Comparison of ENCODE assay signal across 8 mouse cellular contexts in the genomic region with DNA sequence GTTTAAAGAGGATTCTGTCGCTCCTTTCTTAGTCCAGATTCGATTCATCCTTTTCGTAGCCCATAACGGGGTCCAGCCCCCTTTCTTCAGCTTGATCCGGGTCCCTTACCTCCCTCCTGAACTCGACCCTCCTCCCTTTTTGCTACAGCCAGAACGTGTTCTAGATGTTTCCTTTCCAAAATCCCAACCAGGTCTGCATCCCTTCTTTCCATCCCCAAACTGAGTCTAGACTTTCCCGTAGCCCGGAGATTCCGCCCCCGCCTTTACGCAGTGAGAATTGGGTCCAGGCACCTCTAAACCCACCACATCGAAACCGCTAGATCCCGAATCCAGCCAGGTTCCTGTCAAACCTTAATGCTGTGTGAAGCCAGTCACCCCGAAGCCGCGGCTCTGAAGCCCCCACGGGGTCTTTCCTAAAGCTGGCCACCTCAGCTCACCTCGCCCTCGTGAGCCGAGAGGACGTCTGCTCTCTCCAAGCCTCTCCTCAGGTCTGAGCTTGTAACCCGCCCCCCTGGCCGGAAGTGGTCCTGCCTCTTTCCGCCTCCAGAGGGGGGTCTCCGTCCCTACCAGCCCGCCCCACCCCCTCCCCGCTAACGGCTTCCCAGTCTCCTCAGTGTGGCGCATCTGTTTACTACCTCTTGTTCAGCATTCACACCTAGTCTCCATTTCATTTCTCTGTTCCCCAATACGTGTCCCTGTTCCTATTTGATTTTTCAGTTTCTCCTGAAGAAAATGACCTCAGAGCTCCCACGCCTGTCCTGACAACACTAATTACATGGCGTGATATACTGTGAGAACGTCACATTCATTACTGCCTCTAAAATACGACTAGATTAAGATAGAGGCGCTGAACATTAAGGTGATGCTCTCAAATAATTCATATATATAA. TPM values are rescaled to one million over a fixed set of nuclear protein-coding genes. Genes with fewer than 3 reads are reported as not detected.
DNase-seq lines count a peak whose midpoint lies in the region; ATAC-seq and TF ChIP-seq lines count a peak whose summit lies in the region.

Gene Tro, minus strand, starts transcription at position 676 of the 889 bp plus-strand sequence.

- intact Hi-C loops in left cerebral cortex, postnatal 36 days (cut with DNase I) = loop anchor here (5.0 to 10.0 kb wide), 3 partner anchors 70 to 1145 kb away; partner anchors contain the start of genes Apex2, Huwe1 and Pfkfb1

- peak within 1 kb of the TSS; percentile 81 for H3K4me3 ChIP-seq in E14TG2a.4 (replicated peaks; ENCODE audit: low read length)
- H3K4me3 ChIP-seq in embryonic facial prominence, embryonic 10.5 days = peak within 1 kb of the TSS; percentile 64
- H3K4me3 ChIP-seq in hindbrain, embryonic 11.5 days (ENCODE audit: low read depth, low read length) = peak within 1 kb of the TSS; percentile 53
- peak within 1 kb of the TSS; percentile 58 for H3K4me3 ChIP-seq in neural tube, embryonic 13.5 days

- H3K27ac ChIP-seq in embryonic facial prominence, embryonic 10.5 days (replicated peaks) = peak within 1 kb of the TSS; percentile 81
- peak within 1 kb of the TSS; percentile 42; the same call in 1 of the 2 replicates for H3K27ac ChIP-seq in hindbrain, embryonic 11.5 days (ENCODE audit: low read depth, low read length)
- peak within 1 kb of the TSS; percentile 81 for H3K27ac ChIP-seq in neural tube, embryonic 13.5 days (replicated peaks)

- TF ChIP-seq CTCF in E14TG2a.4 (conservative IDR thresholded peaks at IDR 0.05; ENCODE audit: low read length) = no peak

- H3K4me2 ChIP-seq in hindbrain, embryonic 11.5 days (replicated peaks; ENCODE audit: low read depth, low read length) = peak within 1 kb of the TSS; percentile 41
- peak within 1 kb of the TSS; percentile 48 for H3K4me2 ChIP-seq in neural tube, embryonic 13.5 days

- no peaks in the 10 kb centered on the region for H3K4me1 ChIP-seq in E14TG2a.4 (replicated peaks; ENCODE audit: low read depth, low read length)
- no peaks in the 10 kb centered on the region for H3K4me1 ChIP-seq in embryonic facial prominence, embryonic 10.5 days
- H3K4me1 ChIP-seq in hindbrain, embryonic 11.5 days (replicated peaks; ENCODE audit: control insufficient read depth, insufficient read depth, low read length) = no peaks in the 10 kb centered on the region
- peaks cover 6% of the 10 kb centered on the region; the same call in 1 of the 2 replicates for H3K4me1 ChIP-seq in neural tube, embryonic 13.5 days (replicated peaks)

- no peaks in the 10 kb centered on the region for H3K27me3 ChIP-seq in E14TG2a.4 (ENCODE audit: insufficient read depth, low read length)
- H3K27me3 ChIP-seq in embryonic facial prominence, embryonic 10.5 days (replicated peaks; ENCODE audit: low read depth, poor library complexity, severe bottlenecking) = peaks cover 33% of the 10 kb centered on the region
- no peaks in the 10 kb centered on the region for H3K27me3 ChIP-seq in hindbrain, embryonic 11.5 days (ENCODE audit: control insufficient read depth, insufficient read depth, low read length)
- H3K27me3 ChIP-seq in neural tube, embryonic 13.5 days = peaks cover 8% of the 10 kb centered on the region; the same call in 1 of the 2 replicates

- H3K36me3 ChIP-seq in E14TG2a.4 (ENCODE audit: insufficient read depth, low read length) = peaks cover 30% of the 10 kb centered on the region
- peaks cover 32% of the 10 kb centered on the region for H3K36me3 ChIP-seq in embryonic facial prominence, embryonic 10.5 days (replicated peaks)
- H3K36me3 ChIP-seq in hindbrain, embryonic 11.5 days (ENCODE audit: control insufficient read depth, insufficient read depth, low read length) = no peaks in the 10 kb centered on the region
- H3K36me3 ChIP-seq in neural tube, embryonic 13.5 days = peaks cover 23% of the 10 kb centered on the region

- H3K9me3 ChIP-seq in E14TG2a.4 (ENCODE audit: low read length) = no peaks in the 10 kb centered on the region
- no peaks in the 10 kb centered on the region for H3K9me3 ChIP-seq in embryonic facial prominence, embryonic 10.5 days
- no peaks in the 10 kb centered on the region for H3K9me3 ChIP-seq in hindbrain, embryonic 11.5 days (ENCODE audit: control insufficient read depth, low read length)
- H3K9me3 ChIP-seq in neural tube, embryonic 13.5 days = no peaks in the 10 kb centered on the region

- ATAC-seq in hindbrain, embryonic 11.5 days (ENCODE audit: low FRiP score) = peak; percentile 96
- peak; percentile 94 for ATAC-seq in neural tube, embryonic 13.5 days (ENCODE audit: low read depth)

- WGBS in embryonic facial prominence, embryonic 10.5 days = 23% methylated on average over 37 of the region's 37 CpGs
- WGBS in hindbrain, embryonic 11.5 days = 23% methylated on average over 37 of the region's 37 CpGs
- 27% methylated on average over 35 of the region's 37 CpGs for WGBS in neural tube, embryonic 13.5 days

- DNase-seq in R1 (ENCODE audit: low read depth, low spot score) = peak; percentile 47
- DNase-seq in embryonic facial prominence, embryonic 10.5 days (ENCODE audit: low spot score) = peak; percentile 88
- peak; percentile 79 for DNase-seq in hindbrain, embryonic 11.5 days (ENCODE audit: low spot score)
- DNase-seq in left cerebral cortex, postnatal 36 days (ENCODE audit: low spot score in 2 of 2) = peak; percentile 35 to 43
- no peak for DNase-seq in urinary bladder, postnatal 36 days (ENCODE audit: low spot score in 2 of 2)
- DNase-seq in spleen, postnatal 36 days (ENCODE audit: low spot score in 2 of 2) = no peak

- peak within 1 kb of the TSS; percentile 56 for H3K9ac ChIP-seq in hindbrain, embryonic 11.5 days (ENCODE audit: low read depth, low read length)
- H3K9ac ChIP-seq in neural tube, embryonic 13.5 days = peak within 1 kb of the TSS; percentile 76

RNA-seq across cellular contexts. Expression of gene Tro, which starts in this region (rescaled TPM):
- 44.6 TPM in 2 replicates for polyA plus RNA-seq in embryonic facial prominence, embryonic 10.5 days (2016; fragmentation: Nextera tagmentation; extraction: Ambion mirVana)
- 39.5 and 50.4 TPM in 2 replicates for polyA plus RNA-seq in hindbrain, embryonic 11.5 days (2014; fragmentation: Nextera tagmentation; extraction: Ambion mirVana)
- total RNA-seq in left cerebral cortex, postnatal 36 days (2021) = 100 to 1,000 TPM; 119 to 158 TPM
- polyA plus RNA-seq in neural tube, embryonic 13.5 days (2015; fragmentation: Nextera tagmentation; extraction: Ambion mirVana) = 57.2 and 58.9 TPM in 2 replicates

Comparison
In these comparisons a context has a peak if more than half of its experiments do, and no peak if none do; other contexts are left out.
1. DNase-seq: peak in R1 (single experiment), embryonic facial prominence, embryonic 10.5 days (single experiment), hindbrain, embryonic 11.5 days (single experiment) and left cerebral cortex, postnatal 36 days (2 of 2); none in urinary bladder, postnatal 36 days (0 of 2) and spleen, postnatal 36 days (0 of 2).
2. Peak in every context shown above with its lines, with median percentiles within 50 percentile points of each other: H3K4me3 ChIP-seq and H3K27ac ChIP-seq.